Mouse (Mus musculus): ENCODE measurements around the gene Sdad1. TPM values are rescaled to one million over a fixed set of nuclear protein-coding genes. Genes with fewer than 3 reads are reported as not detected.
A peak's percentile ranks its signal among the peaks of the same experiment; 100 is the strongest.

Sdad1 gene
- total and polyA plus RNA-seq, 3 experiments = 43.6 to 72.9 (median 63.7) TPM

DNA sequence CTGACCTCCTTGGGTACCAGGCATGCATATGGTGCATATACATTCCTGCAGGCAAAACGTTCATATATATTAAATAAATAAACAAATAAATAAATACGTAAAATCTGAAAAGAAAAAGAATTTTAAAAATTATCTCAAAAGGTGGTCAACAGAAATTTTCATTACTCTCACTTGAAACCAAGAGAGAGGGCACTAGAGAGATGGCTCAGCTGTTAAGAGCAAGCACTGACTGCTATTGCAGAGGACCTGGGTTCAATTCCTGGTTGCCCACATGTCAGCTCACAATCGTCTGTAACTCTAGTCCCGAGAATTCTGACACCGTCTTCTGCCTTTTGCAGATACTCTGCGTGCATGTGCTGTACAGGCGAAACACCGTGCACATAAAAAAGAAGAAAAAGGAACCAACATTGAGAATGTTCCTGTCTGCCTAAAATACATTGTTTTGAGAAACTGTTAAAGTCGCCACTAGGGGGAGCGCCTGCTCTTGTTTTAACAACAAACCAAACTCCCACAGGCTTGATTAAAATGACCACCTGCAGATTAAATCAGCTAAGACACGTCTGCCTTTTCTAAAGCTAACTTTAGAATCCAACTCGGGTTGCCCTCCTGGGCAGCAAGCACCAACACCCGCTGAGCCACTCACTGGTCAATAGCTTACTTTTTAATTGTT, 1.9 kb upstream of the Sdad1 start:
- in situ Hi-C loops (cut with MboI; ENCODE audit: low pct_ligation_motif_present, low pct_unique_long_range_greater_than_20kb, low sequenced_read_pairs) = no loop called here
- peaks cover 11 to 22% of the 10 kb centered on the region in 2 experiments for H3K4me1 ChIP-seq (ENCODE audit: control insufficient read depth in 1 of 2, insufficient read depth in 2 of 2)
- H3K4me3 ChIP-seq (replicated peaks in 1 of 3; ENCODE audit: low read depth in 2 of 3, low read length in 2 of 3, poor library complexity in 1 of 3) = no peak overlapping the region

DNA sequence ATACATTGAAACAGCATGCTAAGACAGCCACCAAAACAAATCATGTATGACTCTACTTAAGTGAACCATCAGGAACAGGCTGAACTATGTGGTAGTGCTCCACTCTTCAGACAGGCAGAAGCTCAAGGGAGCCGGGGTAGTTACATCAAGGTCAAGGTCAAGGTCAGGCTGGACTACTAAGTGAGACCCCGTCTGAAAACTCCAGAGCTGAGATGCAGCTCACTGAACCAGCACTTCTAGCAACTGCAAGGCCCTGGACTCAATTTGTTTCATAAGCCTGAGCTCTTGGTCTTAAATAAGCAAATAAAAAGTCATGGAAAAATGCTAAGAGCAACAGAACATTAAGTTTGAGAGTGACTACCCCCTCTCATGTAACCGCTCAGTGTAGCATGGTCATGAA, 6.0 kb downstream of the Sdad1 start:
- peaks cover 11 to 23% of the 10 kb centered on the region in 2 experiments for H3K4me1 ChIP-seq (ENCODE audit: control insufficient read depth in 1 of 2, insufficient read depth in 2 of 2)
- H3K27ac ChIP-seq (ENCODE audit: insufficient read depth, low read depth) = no peak overlapping the region
- in situ Hi-C loops (cut with MboI; ENCODE audit: low pct_ligation_motif_present, low pct_unique_long_range_greater_than_20kb, low sequenced_read_pairs) = no loop called here
- no peaks in the 10 kb centered on the region for H3K9me3 ChIP-seq (replicated peaks; ENCODE audit: low read length)
- H3K79me2 ChIP-seq (replicated peaks; ENCODE audit: control insufficient read depth, extremely low read depth, insufficient read depth, poor library complexity, severe bottlenecking) = peaks cover 30% of the 10 kb centered on the region
- no peak overlapping the region for H3K9ac ChIP-seq (ENCODE audit: insufficient read depth, low read depth)
- H3K27me3 ChIP-seq (replicated peaks) = no peaks in the 10 kb centered on the region
- no peak overlapping the region for H3K4me3 ChIP-seq (replicated peaks in 1 of 3; ENCODE audit: low read depth in 2 of 3, low read length in 2 of 3, poor library complexity in 1 of 3)
- no peak for DNase-seq (ENCODE audit: extremely low read depth)
- dilution Hi-C loops (cut with MboI; ENCODE audit: extremely low pct_ligation_motif_present, extremely low pct_unique_long_range_greater_than_20kb, low sequenced_read_pairs) = no loop called here
- H3K36me3 ChIP-seq (replicated peaks in 1 of 2; ENCODE audit: control insufficient read depth in 1 of 2, insufficient read depth in 1 of 2, low read length in 1 of 2) = peaks cover 70 to 93% of the 10 kb centered on the region in 2 experiments
- H3K4me2 ChIP-seq (ENCODE audit: insufficient read depth, low read depth, poor library complexity, severe bottlenecking) = no peak overlapping the region
- TF ChIP-seq SIN3A (IDR thresholded peaks at IDR 0.05; ENCODE audit: low read length) = no peak
- no peak for TF ChIP-seq USF2 (conservative IDR thresholded peaks at IDR 0.05; ENCODE audit: low read depth, low read length)
- no peak for TF ChIP-seq UBTF (IDR thresholded peaks at IDR 0.05; ENCODE audit: low read depth, low read length)
- TF ChIP-seq EP300 (IDR thresholded peaks at IDR 0.05; ENCODE audit: low read length) = no peak
- no peak for TF ChIP-seq PAX5 (IDR thresholded peaks at IDR 0.05; ENCODE audit: low read length)
- TF ChIP-seq GABPA (IDR thresholded peaks at IDR 0.05; ENCODE audit: insufficient replicate concordance, low read depth, low read length) = no peak
- TF ChIP-seq CHD2 (IDR thresholded peaks at IDR 0.05; ENCODE audit: low read length) = no peak
- no peak for TF ChIP-seq CTCF (conservative IDR thresholded peaks at IDR 0.05 in 1 of 2, IDR thresholded peaks at IDR 0.05 in 1 of 2; ENCODE audit: low read depth in 2 of 2, low read length in 2 of 2)
- no peak for TF ChIP-seq MAFK (IDR thresholded peaks at IDR 0.05; ENCODE audit: insufficient replicate concordance, low read length)
- no peak for TF ChIP-seq MEF2A (IDR thresholded peaks at IDR 0.05; ENCODE audit: borderline replicate concordance, low read depth, low read length)
- no peak for TF ChIP-seq RCOR1 (conservative IDR thresholded peaks at IDR 0.05; ENCODE audit: low read depth, low read length)
- TF ChIP-seq RAD21 (IDR thresholded peaks at IDR 0.05; ENCODE audit: low read depth, low read length) = no peak
- no peak for TF ChIP-seq JUND (conservative IDR thresholded peaks at IDR 0.05; ENCODE audit: low read depth, low read length)
- no peak for TF ChIP-seq KAT2A (IDR thresholded peaks at IDR 0.05; ENCODE audit: insufficient replicate concordance, low read length)
- TF ChIP-seq MXI1 (IDR thresholded peaks at IDR 0.05; ENCODE audit: low read depth, low read length) = no peak
- TF ChIP-seq ZNF384 (IDR thresholded peaks at IDR 0.05; ENCODE audit: low read depth, low read length) = no peak
- TF ChIP-seq USF1 (IDR thresholded peaks at IDR 0.05; ENCODE audit: low read depth, low read length) = no peak

More for the DNA sequence above, 1.9 kb upstream of the Sdad1 start:
- dilution Hi-C loops (cut with MboI; ENCODE audit: extremely low pct_ligation_motif_present, extremely low pct_unique_long_range_greater_than_20kb, low sequenced_read_pairs) = no loop called here
- peaks cover 25% of the 10 kb centered on the region for H3K79me2 ChIP-seq (replicated peaks; ENCODE audit: control insufficient read depth, extremely low read depth, insufficient read depth, poor library complexity, severe bottlenecking)
- peaks cover 3 to 14% of the 10 kb centered on the region in 2 experiments for H3K36me3 ChIP-seq (replicated peaks in 1 of 2; ENCODE audit: control insufficient read depth in 1 of 2, insufficient read depth in 1 of 2, low read length in 1 of 2)
- no peaks in the 10 kb centered on the region for H3K27me3 ChIP-seq (replicated peaks)
- TF ChIP-seq ZNF384 (IDR thresholded peaks at IDR 0.05; ENCODE audit: low read depth, low read length) = no peak
- no peak for TF ChIP-seq GABPA (IDR thresholded peaks at IDR 0.05; ENCODE audit: insufficient replicate concordance, low read depth, low read length)
- TF ChIP-seq RAD21 (IDR thresholded peaks at IDR 0.05; ENCODE audit: low read depth, low read length) = peak; percentile 96
- no peak for TF ChIP-seq NRF1 (IDR thresholded peaks at IDR 0.05; ENCODE audit: low read depth, low read length)
- peak; percentile 57; the same call in 1 of the 2 replicates for TF ChIP-seq MAX (IDR thresholded peaks at IDR 0.05; ENCODE audit: low read length)
- no peak for TF ChIP-seq E2F4 (IDR thresholded peaks at IDR 0.05; ENCODE audit: insufficient replicate concordance, low read depth, low read length)
- peak; percentile 52; the same call in 1 of the 2 replicates for TF ChIP-seq NELFE (IDR thresholded peaks at IDR 0.05; ENCODE audit: low read depth, low read length)
- TF ChIP-seq USF2 (conservative IDR thresholded peaks at IDR 0.05; ENCODE audit: low read depth, low read length) = no peak
- no peak for TF ChIP-seq MAZ (IDR thresholded peaks at IDR 0.05; ENCODE audit: low read depth, low read length)
- TF ChIP-seq USF1 (IDR thresholded peaks at IDR 0.05; ENCODE audit: low read depth, low read length) = no peak
- TF ChIP-seq IRF4 (IDR thresholded peaks at IDR 0.05; ENCODE audit: low read depth, low read length) = peak; percentile 57
- TF ChIP-seq JUN (IDR thresholded peaks at IDR 0.05; ENCODE audit: insufficient read depth, low read depth, low read length) = no peak
- TF ChIP-seq POLR2A (IDR thresholded peaks at IDR 0.05; ENCODE audit: low read depth, low read length) = no peak
- peak; percentile 84 for TF ChIP-seq MYC (IDR thresholded peaks at IDR 0.05; ENCODE audit: low read depth, low read length)
- TF ChIP-seq RCOR1 (conservative IDR thresholded peaks at IDR 0.05; ENCODE audit: low read depth, low read length) = no peak
- no peak for TF ChIP-seq POLR2AphosphoS2 (IDR thresholded peaks at IDR 0.05; ENCODE audit: low read depth, low read length)
- no peak for TF ChIP-seq ZKSCAN1 (IDR thresholded peaks at IDR 0.05; ENCODE audit: borderline replicate concordance, low read depth, low read length)
- TF ChIP-seq ELF1 (IDR thresholded peaks at IDR 0.05; ENCODE audit: low read depth, low read length) = 0 out of 2 replicates have a peak, but pooled peaks have one; percentile 37
- no peak for TF ChIP-seq CHD1 (IDR thresholded peaks at IDR 0.05; ENCODE audit: low read depth, low read length)
- TF ChIP-seq JUND (conservative IDR thresholded peaks at IDR 0.05; ENCODE audit: low read depth, low read length) = peak; percentile 53
- peak; percentile 82; the same call in 1 of the 2 replicates for TF ChIP-seq TBP (conservative IDR thresholded peaks at IDR 0.05; ENCODE audit: low read depth, low read length)
- TF ChIP-seq EP300 (IDR thresholded peaks at IDR 0.05; ENCODE audit: low read length) = 0 out of 2 replicates have a peak, but pooled peaks have one; percentile 35
- TF ChIP-seq ZMIZ1 (IDR thresholded peaks at IDR 0.05; ENCODE audit: low read depth, low read length) = no peak
- TF ChIP-seq HCFC1 (IDR thresholded peaks at IDR 0.05; ENCODE audit: low read depth, low read length) = 0 out of 2 replicates have a peak, but pooled peaks have one; percentile 16
- 0 out of 2 replicates have a peak, but pooled peaks have one; percentile 41 for TF ChIP-seq MXI1 (IDR thresholded peaks at IDR 0.05; ENCODE audit: low read depth, low read length)
- TF ChIP-seq PAX5 (IDR thresholded peaks at IDR 0.05; ENCODE audit: low read length) = no peak
- TF ChIP-seq SIN3A (IDR thresholded peaks at IDR 0.05; ENCODE audit: low read length) = peak; percentile 66; the same call in 1 of the 2 replicates
- no peak for TF ChIP-seq KAT2A (IDR thresholded peaks at IDR 0.05; ENCODE audit: insufficient replicate concordance, low read length)
- no peak; the same call in 1 of the 2 replicates for TF ChIP-seq CHD2 (IDR thresholded peaks at IDR 0.05; ENCODE audit: low read length)
- peak; percentile 91 for TF ChIP-seq ZC3H11A (IDR thresholded peaks at IDR 0.05; ENCODE audit: low read depth, low read length)
- TF ChIP-seq UBTF (IDR thresholded peaks at IDR 0.05; ENCODE audit: low read depth, low read length) = no peak
- peak; percentile 95 for TF ChIP-seq SMC3 (IDR thresholded peaks at IDR 0.05; ENCODE audit: low read depth, low read length)
- no peak for TF ChIP-seq MAFK (IDR thresholded peaks at IDR 0.05; ENCODE audit: insufficient replicate concordance, low read length)
- peak; percentile 88 to 96 for TF ChIP-seq CTCF (conservative IDR thresholded peaks at IDR 0.05 in 1 of 2, IDR thresholded peaks at IDR 0.05 in 1 of 2; ENCODE audit: low read depth in 2 of 2, low read length in 2 of 2)
- TF ChIP-seq BHLHE40 (IDR thresholded peaks at IDR 0.05; ENCODE audit: low read depth, low read length) = peak; percentile 84
- no peak for TF ChIP-seq MEF2A (IDR thresholded peaks at IDR 0.05; ENCODE audit: borderline replicate concordance, low read depth, low read length)
- 0 out of 2 replicates have a peak, but pooled peaks have one; percentile 9 for TF ChIP-seq ETS1 (conservative IDR thresholded peaks at IDR 0.05; ENCODE audit: low read depth, low read length)
- no peak for TF ChIP-seq TCF12 (IDR thresholded peaks at IDR 0.05; ENCODE audit: low read depth, low read length)
- H3K9me3 ChIP-seq (replicated peaks; ENCODE audit: low read length) = no peaks in the 10 kb centered on the region
- peak; percentile 92 for DNase-seq (ENCODE audit: extremely low read depth)
- no peak overlapping the region for H3K27ac ChIP-seq (ENCODE audit: insufficient read depth, low read depth)
- peak overlapping the region; percentile 90 for H3K4me2 ChIP-seq (ENCODE audit: insufficient read depth, low read depth, poor library complexity, severe bottlenecking)
- no peak overlapping the region for H3K9ac ChIP-seq (ENCODE audit: insufficient read depth, low read depth)

Data from CH12.LX (cell line).